Mouse (Mus musculus): ENCODE measurements around the gene Supt7l. TPM values are rescaled to one million over a fixed set of nuclear protein-coding genes. Genes with fewer than 3 reads are reported as not detected.

Supt7l gene
- polyA plus RNA-seq, 1 experiment from 2014 or later: 26.1 TPM

Other genes starting within 250 kb of the Supt7l start
- 39.7 and 40.6 TPM in 2 replicates for gene Ift172, start 236.7 kb downstream of the Supt7l start, polyA plus RNA-seq (2015; fragmentation: Nextera tagmentation; extraction: Ambion mirVana)
- 42.5 and 46.1 TPM in 2 replicates for gene Fndc4, start 231.7 kb downstream of the Supt7l start, polyA plus RNA-seq (2015; fragmentation: Nextera tagmentation; extraction: Ambion mirVana)
- 0.24 and 0.45 TPM in 2 replicates for gene Gckr, start 230.4 kb downstream of the Supt7l start, polyA plus RNA-seq (2015; fragmentation: Nextera tagmentation; extraction: Ambion mirVana)
- 55.2 and 62.2 TPM in 2 replicates for gene Zfp512, start 75.4 kb downstream of the Supt7l start, polyA plus RNA-seq (2015; fragmentation: Nextera tagmentation; extraction: Ambion mirVana)
- 0.17 TPM in 1 of 2 replicates, not detected in the other for gene 4930548H24Rik, start 42.1 kb downstream of the Supt7l start, polyA plus RNA-seq (2015; fragmentation: Nextera tagmentation; extraction: Ambion mirVana)
- 67.2 and 68.0 TPM in 2 replicates for gene Gpn1, start 33.1 kb downstream of the Supt7l start, polyA plus RNA-seq (2015; fragmentation: Nextera tagmentation; extraction: Ambion mirVana)
- 31.7 and 36.7 TPM in 2 replicates for gene Slc4a1ap, start 812 bp downstream of the Supt7l start, polyA plus RNA-seq (2015; fragmentation: Nextera tagmentation; extraction: Ambion mirVana)
- gene Mrpl33, start 69.1 kb upstream of the Supt7l start, polyA plus RNA-seq (2015; fragmentation: Nextera tagmentation; extraction: Ambion mirVana): 237 and 260 TPM in 2 replicates
- gene Rbks, start 169.8 kb upstream of the Supt7l start, polyA plus RNA-seq (2015; fragmentation: Nextera tagmentation; extraction: Ambion mirVana): 4.6 and 5.8 TPM in 2 replicates
- gene Babam2, start 169.9 kb upstream of the Supt7l start, polyA plus RNA-seq (2015; fragmentation: Nextera tagmentation; extraction: Ambion mirVana): 69.4 and 77.3 TPM in 2 replicates

All from kidney, embryonic 16.5 days (tissue).